Mouse (Mus musculus): ENCODE results near the gene Zfp61. TPM values are rescaled to one million over a fixed set of nuclear protein-coding genes. Genes with fewer than 3 reads are reported as not detected.

The Zfp61 gene
- polyA plus RNA-seq, 1 experiment from 2014 or later: 44.1 TPM

Small RNA genes lying within 50 kb of the gene (microRNA-seq; reads per million reads assigned to microRNA genes)
- not detected for gene Gm27592

Other genes starting within 250 kb of the Zfp61 start
- gene Vmn1r183, start 248.0 kb downstream of the Zfp61 start, polyA plus RNA-seq (2015; fragmentation: Nextera tagmentation; extraction: Ambion mirVana): not detected in 2 replicates
- 31.9 and 32.1 TPM in 2 replicates for gene Zfp180, start 219.3 kb downstream of the Zfp61 start, polyA plus RNA-seq (2015; fragmentation: Nextera tagmentation; extraction: Ambion mirVana)
- 10.2 and 12.4 TPM in 2 replicates for gene Zfp112, start 188.9 kb downstream of the Zfp61 start, polyA plus RNA-seq (2015; fragmentation: Nextera tagmentation; extraction: Ambion mirVana)
- 20.0 and 20.8 TPM in 2 replicates for gene Zfp235, start 167.1 kb downstream of the Zfp61 start, polyA plus RNA-seq (2015; fragmentation: Nextera tagmentation; extraction: Ambion mirVana)
- 5.0 and 5.9 TPM in 2 replicates for gene Zfp114, start 126.2 kb downstream of the Zfp61 start, polyA plus RNA-seq (2015; fragmentation: Nextera tagmentation; extraction: Ambion mirVana)
- gene Zfp111, start 89.8 kb downstream of the Zfp61 start, polyA plus RNA-seq (2015; fragmentation: Nextera tagmentation; extraction: Ambion mirVana): 5.3 and 5.5 TPM in 2 replicates
- gene Zfp109, start 63.7 kb downstream of the Zfp61 start, polyA plus RNA-seq (2015; fragmentation: Nextera tagmentation; extraction: Ambion mirVana): 3.8 and 3.9 TPM in 2 replicates
- gene Zfp108, start 46.4 kb downstream of the Zfp61 start, polyA plus RNA-seq (2015; fragmentation: Nextera tagmentation; extraction: Ambion mirVana): 4.3 and 5.8 TPM in 2 replicates
- gene Zfp93, start 30.8 kb downstream of the Zfp61 start, polyA plus RNA-seq (2015; fragmentation: Nextera tagmentation; extraction: Ambion mirVana): 6.9 and 8.4 TPM in 2 replicates
- 18.5 and 20.7 TPM in 2 replicates for gene Zfp94, start 15.4 kb upstream of the Zfp61 start, polyA plus RNA-seq (2015; fragmentation: Nextera tagmentation; extraction: Ambion mirVana)
- gene Tescl, start 32.7 kb upstream of the Zfp61 start, polyA plus RNA-seq (2015; fragmentation: Nextera tagmentation; extraction: Ambion mirVana): 0.19 TPM in 1 of 2 replicates, not detected in the other
- gene Lypd5, start 48.0 kb upstream of the Zfp61 start, polyA plus RNA-seq (2015; fragmentation: Nextera tagmentation; extraction: Ambion mirVana): not detected in 2 replicates
- gene Kcnn4, start 69.0 kb upstream of the Zfp61 start, polyA plus RNA-seq (2015; fragmentation: Nextera tagmentation; extraction: Ambion mirVana): 1.2 and 1.5 TPM in 2 replicates
- gene Smg9, start 98.4 kb upstream of the Zfp61 start, polyA plus RNA-seq (2015; fragmentation: Nextera tagmentation; extraction: Ambion mirVana): 31.3 and 35.9 TPM in 2 replicates
- gene Irgc1, start 151.1 kb upstream of the Zfp61 start, polyA plus RNA-seq (2015; fragmentation: Nextera tagmentation; extraction: Ambion mirVana): not detected in 2 replicates
- gene Plaur, start 161.3 kb upstream of the Zfp61 start, polyA plus RNA-seq (2015; fragmentation: Nextera tagmentation; extraction: Ambion mirVana): 1.2 and 1.6 TPM in 2 replicates
- gene Cadm4, start 180.8 kb upstream of the Zfp61 start, polyA plus RNA-seq (2015; fragmentation: Nextera tagmentation; extraction: Ambion mirVana): 67.2 and 67.9 TPM in 2 replicates
- gene Zfp428, start 205.8 kb upstream of the Zfp61 start, polyA plus RNA-seq (2015; fragmentation: Nextera tagmentation; extraction: Ambion mirVana): 259 and 270 TPM in 2 replicates
- gene AC161166.1, start 211.2 kb upstream of the Zfp61 start, polyA plus RNA-seq (2015; fragmentation: Nextera tagmentation; extraction: Ambion mirVana): 1.1 and 1.6 TPM in 2 replicates
- 21.1 TPM in 2 replicates for gene Irgq, start 229.5 kb upstream of the Zfp61 start, polyA plus RNA-seq (2015; fragmentation: Nextera tagmentation; extraction: Ambion mirVana)
- not detected in 2 replicates for gene Pinlyp, start 244.9 kb upstream of the Zfp61 start, polyA plus RNA-seq (2015; fragmentation: Nextera tagmentation; extraction: Ambion mirVana)
- gene Xrcc1, start 245.1 kb upstream of the Zfp61 start, polyA plus RNA-seq (2015; fragmentation: Nextera tagmentation; extraction: Ambion mirVana): 61.3 and 63.9 TPM in 2 replicates

All from hindbrain, embryonic 13.5 days (tissue).